Mouse (Mus musculus): ENCODE data around the gene Nit2. TPM values are rescaled to one million over a fixed set of nuclear protein-coding genes. Genes with fewer than 3 reads are reported as not detected.

Gene Nit2
- polyA plus RNA-seq (2012) = 0.10 and 0.23 TPM in 2 replicates

- H3K27me3 ChIP-seq (ENCODE audit: control insufficient read depth) = no peaks in the 10 kb centered on the region
- H3K4me3 ChIP-seq (replicated peaks) = peak within 1 kb of the TSS; percentile 86
- peaks cover 27% of the 10 kb centered on the region for H3K4me1 ChIP-seq (ENCODE audit: control insufficient read depth)
- TF ChIP-seq GATA1 (IDR thresholded peaks at IDR 0.05; ENCODE audit: low read length) (no peak), TAL1 (IDR thresholded peaks at IDR 0.05; ENCODE audit: low read length) (no peak)
- peaks cover 45% of the 10 kb centered on the region for H3K36me3 ChIP-seq (ENCODE audit: control insufficient read depth)
- H3K9me3 ChIP-seq (ENCODE audit: control insufficient read depth, low read length) = no peaks in the 10 kb centered on the region
Measured at GRCm38 (mm10) chr16:57166611-57167513, at the start of gene Nit2. Gene Nit2, minus strand, starts transcription at chr16:57167341.

DNA sequence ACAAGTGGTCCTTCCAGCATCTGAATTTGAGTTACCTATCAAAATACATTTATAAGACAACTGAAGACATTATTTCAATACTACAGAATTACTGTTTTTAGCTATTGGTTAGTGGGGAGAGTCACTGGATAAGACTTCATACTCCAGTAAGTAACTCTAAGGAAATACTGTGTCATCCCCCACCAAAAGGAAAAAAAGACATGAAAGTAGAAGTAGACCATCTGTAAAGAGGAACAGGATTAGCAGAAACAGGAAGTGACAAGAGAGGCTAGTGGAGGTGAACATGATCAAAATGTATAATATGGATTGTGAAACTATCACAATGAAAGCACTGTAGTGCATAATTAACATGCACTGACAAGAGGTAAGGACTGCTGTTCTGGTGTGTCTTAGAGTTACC is 48.8 kb upstream of the Nit2 start:
- peaks cover 25% of the 10 kb centered on the region for H3K36me3 ChIP-seq (ENCODE audit: control insufficient read depth)
- no peak overlapping the region for H3K4me3 ChIP-seq (replicated peaks)
- no peaks in the 10 kb centered on the region for H3K27me3 ChIP-seq (ENCODE audit: control insufficient read depth)
- no peaks in the 10 kb centered on the region for H3K9me3 ChIP-seq (ENCODE audit: control insufficient read depth, low read length)
- H3K4me1 ChIP-seq (ENCODE audit: control insufficient read depth) = no peaks in the 10 kb centered on the region
- TF ChIP-seq TAL1 (IDR thresholded peaks at IDR 0.05; ENCODE audit: low read length) (no peak), GATA1 (IDR thresholded peaks at IDR 0.05; ENCODE audit: low read length) (no peak)

GRCm38 (mm10) chr16:57211037-57211436 is 43.9 kb upstream of the Nit2 start:
- no peak overlapping the region for H3K4me3 ChIP-seq (replicated peaks)
- no peaks in the 10 kb centered on the region for H3K4me1 ChIP-seq (ENCODE audit: control insufficient read depth)
- H3K27me3 ChIP-seq (ENCODE audit: control insufficient read depth) = no peaks in the 10 kb centered on the region
- H3K9me3 ChIP-seq (ENCODE audit: control insufficient read depth, low read length) = no peaks in the 10 kb centered on the region
- peaks cover 42% of the 10 kb centered on the region for H3K36me3 ChIP-seq (ENCODE audit: control insufficient read depth)
- TF ChIP-seq GATA1 (IDR thresholded peaks at IDR 0.05; ENCODE audit: low read length) (no peak), TAL1 (IDR thresholded peaks at IDR 0.05; ENCODE audit: low read length) (no peak)

- Histone ChIP-seq H3K36me3 (ENCODE audit: control insufficient read depth) (peaks cover 40% of the 10 kb centered on the region), H3K27me3 (ENCODE audit: control insufficient read depth) (no peaks in the 10 kb centered on the region)
- TF ChIP-seq TAL1 (IDR thresholded peaks at IDR 0.05; ENCODE audit: low read length) = no peak
- no peak for TF ChIP-seq GATA1 (IDR thresholded peaks at IDR 0.05; ENCODE audit: low read length)
Measured at GRCm38 (mm10) chr16:57208342-57208741, 41.2 kb upstream of the Nit2 start.

GRCm38 (mm10) chr16:57197281-57197680 is 30.1 kb upstream of the Nit2 start:
- Histone ChIP-seq H3K27me3 (ENCODE audit: control insufficient read depth) (no peaks in the 10 kb centered on the region), H3K9me3 (ENCODE audit: control insufficient read depth, low read length) (no peaks in the 10 kb centered on the region), H3K4me3 (replicated peaks) (no peak overlapping the region), H3K36me3 (ENCODE audit: control insufficient read depth) (peaks cover 43% of the 10 kb centered on the region), H3K4me1 (ENCODE audit: control insufficient read depth) (no peaks in the 10 kb centered on the region)
- TF ChIP-seq GATA1 (IDR thresholded peaks at IDR 0.05; ENCODE audit: low read length) = no peak

More at GRCm38 (mm10) chr16:57208342-57208741, 41.2 kb upstream of the Nit2 start:
- H3K4me3 ChIP-seq (replicated peaks) = no peak overlapping the region
- H3K9me3 ChIP-seq (ENCODE audit: control insufficient read depth, low read length) = no peaks in the 10 kb centered on the region
- H3K4me1 ChIP-seq (ENCODE audit: control insufficient read depth) = no peaks in the 10 kb centered on the region

DNA sequence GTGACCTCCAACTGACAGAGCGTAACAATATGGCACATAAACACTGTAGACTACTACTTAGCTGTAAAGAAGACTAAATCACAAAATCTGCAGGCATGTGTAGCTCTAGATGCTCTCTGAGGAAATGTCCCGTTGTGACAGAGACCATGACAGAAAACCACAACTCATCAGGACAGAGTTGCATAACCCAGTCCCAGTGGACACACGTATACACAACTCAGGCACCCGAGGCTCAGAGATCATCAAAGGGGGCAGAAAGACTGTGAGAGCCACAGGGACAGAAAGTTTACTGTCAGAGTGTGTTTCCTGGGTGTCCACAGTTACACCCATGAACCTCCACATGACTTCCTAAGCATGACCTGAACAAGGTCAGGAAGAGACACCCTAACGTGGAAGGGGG is 29.4 kb upstream of the Nit2 start:
- no peaks in the 10 kb centered on the region for H3K4me1 ChIP-seq (ENCODE audit: control insufficient read depth)
- no peak overlapping the region for H3K4me3 ChIP-seq (replicated peaks)
- H3K27me3 ChIP-seq (ENCODE audit: control insufficient read depth) = no peaks in the 10 kb centered on the region
- TF ChIP-seq GATA1 (IDR thresholded peaks at IDR 0.05; ENCODE audit: low read length) = no peak
- no peak for TF ChIP-seq TAL1 (IDR thresholded peaks at IDR 0.05; ENCODE audit: low read length)
- no peaks in the 10 kb centered on the region for H3K9me3 ChIP-seq (ENCODE audit: control insufficient read depth, low read length)
- H3K36me3 ChIP-seq (ENCODE audit: control insufficient read depth) = peaks cover 50% of the 10 kb centered on the region

- H3K36me3 ChIP-seq (ENCODE audit: control insufficient read depth) = peaks cover 40% of the 10 kb centered on the region
- no peak for TF ChIP-seq GATA1 (IDR thresholded peaks at IDR 0.05; ENCODE audit: low read length)
- no peak for TF ChIP-seq TAL1 (IDR thresholded peaks at IDR 0.05; ENCODE audit: low read length)
Measured at GRCm38 (mm10) chr16:57191214-57191613, 24.1 kb upstream of the Nit2 start.

DNA sequence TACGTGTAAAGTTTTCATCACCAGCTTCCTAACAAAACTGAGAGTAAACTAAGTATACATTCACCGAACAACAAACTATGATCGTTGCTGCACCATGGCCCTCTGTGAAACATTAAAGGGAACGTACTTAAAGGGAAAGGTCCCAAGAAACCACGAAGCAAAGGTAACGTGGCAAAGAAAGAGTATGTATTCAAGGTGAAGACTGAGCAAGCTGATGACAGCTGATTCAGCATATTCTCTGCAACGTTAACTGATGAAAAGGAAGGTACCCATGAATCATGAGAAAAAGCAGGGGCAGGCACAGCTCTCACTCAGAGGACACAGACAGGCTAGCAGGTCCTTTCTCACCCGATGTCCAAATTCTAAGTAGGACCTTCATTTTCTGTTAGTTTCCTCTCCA is 23.2 kb upstream of the Nit2 start:
- peaks cover 45% of the 10 kb centered on the region for H3K36me3 ChIP-seq (ENCODE audit: control insufficient read depth)

More at GRCm38 (mm10) chr16:57191214-57191613, 24.1 kb upstream of the Nit2 start:
- Histone ChIP-seq H3K4me3 (replicated peaks) (no peak overlapping the region), H3K27me3 (ENCODE audit: control insufficient read depth) (no peaks in the 10 kb centered on the region), H3K9me3 (ENCODE audit: control insufficient read depth, low read length) (no peaks in the 10 kb centered on the region), H3K4me1 (ENCODE audit: control insufficient read depth) (peaks cover 10% of the 10 kb centered on the region)

DNA sequence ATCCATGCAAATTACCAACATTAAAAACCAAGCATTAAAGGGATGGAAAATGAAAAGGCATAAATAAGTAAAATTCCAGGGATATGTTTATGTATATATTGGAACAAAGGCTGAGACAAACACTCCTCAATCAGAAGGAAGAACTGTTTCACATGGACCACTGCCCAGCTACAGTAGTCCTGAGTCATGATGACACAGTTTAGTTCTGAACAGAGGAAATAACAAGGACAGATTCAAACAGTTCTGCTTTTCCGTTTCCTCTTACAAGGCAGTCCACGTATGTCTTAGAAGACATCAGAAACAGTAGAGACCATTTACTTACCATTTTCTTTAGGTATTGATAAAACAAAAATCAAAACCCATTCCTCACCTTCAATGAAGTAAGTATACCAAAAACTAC is 22.4 kb upstream of the Nit2 start:
- H3K36me3 ChIP-seq (ENCODE audit: control insufficient read depth) = peaks cover 41% of the 10 kb centered on the region
- H3K4me3 ChIP-seq (replicated peaks) = no peak overlapping the region
- H3K9me3 ChIP-seq (ENCODE audit: control insufficient read depth, low read length) = no peaks in the 10 kb centered on the region

More for the DNA sequence above, 23.2 kb upstream of the Nit2 start:
- no peak for TF ChIP-seq TAL1 (IDR thresholded peaks at IDR 0.05; ENCODE audit: low read length)
- TF ChIP-seq GATA1 (IDR thresholded peaks at IDR 0.05; ENCODE audit: low read length) = no peak
- H3K4me1 ChIP-seq (ENCODE audit: control insufficient read depth) = peaks cover 10% of the 10 kb centered on the region
- H3K4me3 ChIP-seq (replicated peaks) = no peak overlapping the region
- H3K27me3 ChIP-seq (ENCODE audit: control insufficient read depth) = no peaks in the 10 kb centered on the region
- no peaks in the 10 kb centered on the region for H3K9me3 ChIP-seq (ENCODE audit: control insufficient read depth, low read length)

More for the DNA sequence above, 22.4 kb upstream of the Nit2 start:
- H3K27me3 ChIP-seq (ENCODE audit: control insufficient read depth) = no peaks in the 10 kb centered on the region
- TF ChIP-seq GATA1 (IDR thresholded peaks at IDR 0.05; ENCODE audit: low read length) = no peak
- no peak for TF ChIP-seq TAL1 (IDR thresholded peaks at IDR 0.05; ENCODE audit: low read length)
- peaks cover 10% of the 10 kb centered on the region for H3K4me1 ChIP-seq (ENCODE audit: control insufficient read depth)

All from erythroblast, embryonic 14.5 days (primary cell).